Mouse (Mus musculus) myocyte (in vitro differentiated cells): Measurements from ENCODE around the gene Mast4.

Experiments used
- E2F4 ChIP-seq: IDR thresholded peaks from one replicate; pipeline ENCODE4 v1.6.1; 2011; ENCODE audit warnings: mild to moderate bottlenecking, control low read depth, moderate library complexity; ENCODE audit not compliant: insufficient read depth
- MAX ChIP-seq: IDR thresholded peaks from one replicate; pipeline ENCODE4 v1.6.1; 2011; ENCODE audit warnings: low read depth, mild to moderate bottlenecking, control low read depth
- MYOD1 ChIP-seq, 3 experiments: IDR thresholded peaks; one replicate each; pipeline ENCODE4 v1.6.1; 2011; ENCODE audit warnings: control low read depth in 2 of 3, low read depth in 2 of 3, mild to moderate bottlenecking in 2 of 3, moderate library complexity in 1 of 3; ENCODE audit not compliant: insufficient read length in 2 of 3, control insufficient read depth in 1 of 3
- MYOG ChIP-seq, 3 experiments: IDR thresholded peaks; one replicate each; pipeline ENCODE4 v1.6.1; 2011; ENCODE audit warnings: control low read depth in 2 of 3, low read depth in 2 of 3, mild to moderate bottlenecking in 2 of 3; ENCODE audit not compliant: insufficient read length in 2 of 3, control insufficient read depth in 1 of 3, insufficient read depth in 1 of 3
- POLR2A ChIP-seq: IDR thresholded peaks from one replicate; pipeline ENCODE4 v1.6.1; 2011; ENCODE audit warnings: low read depth, mild to moderate bottlenecking, control low read depth, moderate library complexity; ENCODE audit not compliant: insufficient read length
- POLR2AphosphoS2 ChIP-seq: IDR thresholded peaks from one replicate; pipeline ENCODE4 v1.6.1; 2011; ENCODE audit warnings: low read depth, control low read depth; ENCODE audit not compliant: insufficient read length
- REST ChIP-seq: IDR thresholded peaks from one replicate; pipeline ENCODE4 v1.6.1; 2011; ENCODE audit warnings: mild to moderate bottlenecking, control low read depth, moderate library complexity; ENCODE audit not compliant: insufficient read depth, insufficient read length
- SRF ChIP-seq: IDR thresholded peaks from one replicate; pipeline ENCODE4 v1.6.1; 2011; ENCODE audit warnings: low read depth; ENCODE audit not compliant: control insufficient read depth, insufficient read length
- TCF12 ChIP-seq: IDR thresholded peaks from one replicate; pipeline ENCODE4 v1.6.1; 2011; ENCODE audit warnings: mild to moderate bottlenecking, control low read depth; ENCODE audit not compliant: poor library complexity, insufficient read depth, severe bottlenecking
- USF1 ChIP-seq: IDR thresholded peaks from one replicate; pipeline ENCODE4 v1.6.1; 2011; ENCODE audit warnings: low read depth, mild to moderate bottlenecking, control low read depth, moderate library complexity

- no peak for TF ChIP-seq USF1
- no peak for TF ChIP-seq POLR2A
- no peak for TF ChIP-seq POLR2AphosphoS2
- no peak for TF ChIP-seq SRF
- no peak for TF ChIP-seq TCF12
- no peak for TF ChIP-seq MAX
- no peak for TF ChIP-seq E2F4
- no peak for TF ChIP-seq MYOD1 (IDR thresholded peaks at IDR 0.05; ENCODE audit: control insufficient read depth in 1 of 3, insufficient read length in 2 of 3, low read depth in 2 of 3)
- TF ChIP-seq MYOG (IDR thresholded peaks at IDR 0.05; ENCODE audit: control insufficient read depth in 1 of 3, insufficient read depth in 1 of 3, insufficient read length in 2 of 3, low read depth in 2 of 3) = no peak
- no peak for TF ChIP-seq REST
Measured at GRCm38 (mm10) chr13:102958273-102959270, 375.7 kb downstream of the Mast4 start.
